Mouse (Mus musculus): ENCODE measurements around the gene Col6a5. TPM values are rescaled to one million over a fixed set of nuclear protein-coding genes. Genes with fewer than 3 reads are reported as not detected.
A peak's percentile ranks its signal among the peaks of the same experiment; 100 is the strongest.

Gene Col6a5
- total RNA-seq, 2 experiments from 2014 or later, result 0.44 to 0.82 TPM

- intact Hi-C loops (cut with DNase I; ENCODE audit: low total_unique reads), result no loop called here
- peak; percentile 36 for DNase-seq
These were observed 124.9 kb downstream of the Col6a5 start for GRCm38 (mm10) chr9:105835587-105835986.

- intact Hi-C loops (cut with DNase I; ENCODE audit: low total_unique reads), result no loop called here
- DNase-seq, result no peak
These were observed 125.6 kb downstream of the Col6a5 start for GRCm38 (mm10) chr9:105834799-105835198.

GRCm38 (mm10) chr9:105831291-105831690 lies 129.2 kb downstream of the Col6a5 start:
- intact Hi-C loops (cut with DNase I; ENCODE audit: low total_unique reads), result no loop called here
- DNase-seq, result no peak

- peak; percentile 57 for DNase-seq
- intact Hi-C loops (cut with DNase I; ENCODE audit: low total_unique reads), result no loop called here
These were observed 132.6 kb downstream of the Col6a5 start, which contains the start of gene Col6a6 for GRCm38 (mm10) chr9:105827791-105828385. Gene Col6a6 (minus strand): TSS chr9:105828160.

- intact Hi-C loops (cut with DNase I; ENCODE audit: low total_unique reads), result no loop called here
- peak; percentile 68 for DNase-seq
These were observed 133.3 kb downstream of the Col6a5 start for GRCm38 (mm10) chr9:105827076-105827647.

GRCm38 (mm10) chr9:105820711-105821110 lies 139.7 kb downstream of the Col6a5 start:
- intact Hi-C loops (cut with DNase I; ENCODE audit: low total_unique reads), result no loop called here
- DNase-seq, result no peak

GRCm38 (mm10) chr9:105819155-105819709 lies 141.2 kb downstream of the Col6a5 start:
- intact Hi-C loops (cut with DNase I; ENCODE audit: low total_unique reads), result no loop called here
- DNase-seq, result no peak

GRCm38 (mm10) chr9:105814436-105814835 lies 146.0 kb downstream of the Col6a5 start:
- DNase-seq, result peak; percentile 74
- intact Hi-C loops (cut with DNase I; ENCODE audit: low total_unique reads), result no loop called here

GRCm38 (mm10) chr9:105811458-105811857 lies 149.0 kb downstream of the Col6a5 start:
- peak; percentile 26 for DNase-seq
- intact Hi-C loops (cut with DNase I; ENCODE audit: low total_unique reads), result no loop called here

GRCm38 (mm10) chr9:105808920-105809505 lies 151.4 kb downstream of the Col6a5 start:
- intact Hi-C loops (cut with DNase I; ENCODE audit: low total_unique reads), result no loop called here
- no peak for DNase-seq

Other genes with a start within 250 kb of the Col6a5 start
- gene Col6a6, start 132.5 kb downstream of the Col6a5 start, total RNA-seq (2021), result 10 to 100 TPM; 13.2 to 17.7 TPM
- gene Col6a4, start 136.1 kb upstream of the Col6a5 start, total RNA-seq (2021), result under 1 TPM; 0.07 to 0.08 TPM
- 1 to 10 TPM; 1.3 to 1.6 TPM for gene Glyctk, start 197.5 kb upstream of the Col6a5 start, total RNA-seq (2021)
- 10 to 100 TPM; 23.4 to 27.4 TPM for gene Wdr82, start 210.3 kb upstream of the Col6a5 start, total RNA-seq (2021)
- 1 to 10 TPM; 5.1 to 5.5 TPM for gene Ppm1m, start 239.1 kb upstream of the Col6a5 start, total RNA-seq (2021)
- 10 to 100 TPM; 68.8 to 69.3 TPM for gene Twf2, start 242.5 kb upstream of the Col6a5 start, total RNA-seq (2021)

Measured in gastrocnemius, postnatal 14 days (tissue).